Mouse (Mus musculus) MEL (cell line): ENCODE measurements around the gene Dnaja3.

ENCODE experiments used
- EP300 ChIP-seq, 2 experiments: IDR thresholded peaks; 2 replicates each; pipeline ENCODE4 v1.6.1; 2011; ENCODE audit warnings: improper control_type of control experiment in 2 of 2, low read length in 2 of 2, low read depth in 1 of 2, mild to moderate bottlenecking in 1 of 2
- MAX ChIP-seq: IDR thresholded peaks from 2 replicates; pipeline ENCODE4 v1.6.1; 2011; ENCODE audit warnings: low read length, improper control_type of control experiment

- TF ChIP-seq EP300 (IDR thresholded peaks at IDR 0.05; ENCODE audit: low read depth in 1 of 2, low read length in 2 of 2) (no peak), MAX (no peak)
Measured at GRCm38 (mm10) chr16:4711173-4711572, 71.4 kb downstream of the Dnaja3 start.
